Mouse (Mus musculus) ES-E14 (cell line): ENCODE data around the gene Fam229a.

Experiments used
- HCFC1 ChIP-seq: IDR thresholded peaks from 2 replicates; pipeline ENCODE4 v1.6.1; 2012; ENCODE audit warnings: low read length, inconsistent platforms, borderline replicate concordance; ENCODE audit not compliant: insufficient read depth
- MAFK ChIP-seq: IDR thresholded peaks from 2 replicates; pipeline ENCODE4 v1.6.1; 2014; ENCODE audit warnings: mild to moderate bottlenecking, low read depth, low read length, inconsistent platforms; ENCODE audit not compliant: insufficient read depth
- ZC3H11A ChIP-seq: IDR thresholded peaks from 2 replicates; pipeline ENCODE4 v1.6.1; 2012; ENCODE audit warnings: low read depth, mild to moderate bottlenecking, inconsistent platforms, low read length, borderline replicate concordance
- ZNF384 ChIP-seq: IDR thresholded peaks from 2 replicates; pipeline ENCODE4 v1.6.1; 2012; ENCODE audit warnings: low read depth, low read length, inconsistent platforms

GRCm38 (mm10) chr4:129459726-129460125 is 31.3 kb upstream of the Fam229a start:
- TF ChIP-seq HCFC1, result no peak
- TF ChIP-seq ZC3H11A, result no peak
- no peak for TF ChIP-seq ZNF384
- no peak for TF ChIP-seq MAFK
